Mouse (Mus musculus): ENCODE results near the gene Cmtm1. TPM values are rescaled to one million over a fixed set of nuclear protein-coding genes. Genes with fewer than 3 reads are reported as not detected.

Gene Cmtm1
- total RNA-seq, 1 experiment: not detected

GRCm38 (mm10) chr8:104247908-104248275 is 62.1 kb downstream of the Cmtm1 start:
- H3K27ac ChIP-seq (ENCODE audit: insufficient read depth, low read depth, low read length, poor library complexity, severe bottlenecking): no peak overlapping the region
- DNase-seq (ENCODE audit: low read depth, low spot score): no peak
- peak overlapping the region; percentile 87 for H3K9ac ChIP-seq (ENCODE audit: insufficient read depth, low read depth, low read length, poor library complexity, severe bottlenecking)
- no peak for TF ChIP-seq CHD2 (IDR thresholded peaks at IDR 0.05; ENCODE audit: low read depth, low read length)
- no peak for TF ChIP-seq HCFC1 (IDR thresholded peaks at IDR 0.05; ENCODE audit: borderline replicate concordance, insufficient read depth, low read length)
- TF ChIP-seq ZC3H11A (IDR thresholded peaks at IDR 0.05; ENCODE audit: borderline replicate concordance, low read depth, low read length): no peak
- TF ChIP-seq ZNF384 (IDR thresholded peaks at IDR 0.05; ENCODE audit: low read depth, low read length): no peak
- TF ChIP-seq MAFK (IDR thresholded peaks at IDR 0.05; ENCODE audit: insufficient read depth, low read depth, low read length): no peak
- H3K4me1 ChIP-seq (ENCODE audit: control insufficient read depth in 2 of 2, insufficient read depth in 2 of 2, low read length in 2 of 2, poor library complexity in 1 of 2): peaks cover 0 to 6% of the 10 kb centered on the region in 2 experiments; a peak in 1 of 4 replicates
- in situ Hi-C loops (cut with MboI; ENCODE audit: low sequenced_read_pairs in 2 of 2, unreplicated experiment in 2 of 2): no loop called here
- H3K4me3 ChIP-seq (ENCODE audit: insufficient read depth in 1 of 2, low read depth in 1 of 2, low read length in 2 of 2, poor library complexity in 1 of 2, severe bottlenecking in 1 of 2): peak overlapping the region; percentile 96 to 97
- no peaks in the 10 kb centered on the region for H3K9me3 ChIP-seq (ENCODE audit: control insufficient read depth, insufficient read depth, low read depth, low read length)
- H3K36me3 ChIP-seq (ENCODE audit: control insufficient read depth, insufficient read depth, low read length, poor library complexity, severe bottlenecking): peaks cover 3% of the 10 kb centered on the region; the same call in 1 of the 2 replicates

GRCm38 (mm10) chr8:104247054-104247907 is 62.7 kb downstream of the Cmtm1 start:
- no peak overlapping the region for H3K27ac ChIP-seq (ENCODE audit: insufficient read depth, low read depth, low read length, poor library complexity, severe bottlenecking)
- in situ Hi-C loops (cut with MboI; ENCODE audit: low sequenced_read_pairs in 2 of 2, unreplicated experiment in 2 of 2): no loop called here

GRCm38 (mm10) chr8:104246621-104247020 is 63.3 kb downstream of the Cmtm1 start:
- in situ Hi-C loops (cut with MboI; ENCODE audit: low sequenced_read_pairs in 2 of 2, unreplicated experiment in 2 of 2): no loop called here
- no peak for TF ChIP-seq ZC3H11A (IDR thresholded peaks at IDR 0.05; ENCODE audit: borderline replicate concordance, low read depth, low read length)
- no peak for TF ChIP-seq ZNF384 (IDR thresholded peaks at IDR 0.05; ENCODE audit: low read depth, low read length)
- no peak for TF ChIP-seq MAFK (IDR thresholded peaks at IDR 0.05; ENCODE audit: insufficient read depth, low read depth, low read length)
- TF ChIP-seq HCFC1 (IDR thresholded peaks at IDR 0.05; ENCODE audit: borderline replicate concordance, insufficient read depth, low read length): no peak
- no peak for TF ChIP-seq CHD2 (IDR thresholded peaks at IDR 0.05; ENCODE audit: low read depth, low read length)
- Histone ChIP-seq H3K9me3 (ENCODE audit: control insufficient read depth, insufficient read depth, low read depth, low read length) (no peaks in the 10 kb centered on the region), H3K36me3 (ENCODE audit: control insufficient read depth, insufficient read depth, low read length, poor library complexity, severe bottlenecking) (peaks cover 9% of the 10 kb centered on the region; the same call in 1 of the 2 replicates), H3K4me1 (ENCODE audit: control insufficient read depth in 2 of 2, insufficient read depth in 2 of 2, low read length in 2 of 2, poor library complexity in 1 of 2) (peaks cover 0 to 6% of the 10 kb centered on the region in 2 experiments; a peak in 1 of 4 replicates), H3K27ac (ENCODE audit: insufficient read depth, low read depth, low read length, poor library complexity, severe bottlenecking) (no peak overlapping the region), H3K9ac (ENCODE audit: insufficient read depth, low read depth, low read length, poor library complexity, severe bottlenecking) (no peak overlapping the region), H3K4me3 (ENCODE audit: insufficient read depth in 1 of 2, low read depth in 1 of 2, low read length in 2 of 2, poor library complexity in 1 of 2, severe bottlenecking in 1 of 2) (no peak overlapping the region)
- DNase-seq (ENCODE audit: low read depth, low spot score): no peak

More at GRCm38 (mm10) chr8:104247054-104247907, 62.7 kb downstream of the Cmtm1 start:
- DNase-seq (ENCODE audit: low read depth, low spot score): no peak
- peak overlapping the region; percentile 96 to 97 for H3K4me3 ChIP-seq (ENCODE audit: insufficient read depth in 1 of 2, low read depth in 1 of 2, low read length in 2 of 2, poor library complexity in 1 of 2, severe bottlenecking in 1 of 2)
- no peak for TF ChIP-seq MAFK (IDR thresholded peaks at IDR 0.05; ENCODE audit: insufficient read depth, low read depth, low read length)
- no peak for TF ChIP-seq CHD2 (IDR thresholded peaks at IDR 0.05; ENCODE audit: low read depth, low read length)
- TF ChIP-seq HCFC1 (IDR thresholded peaks at IDR 0.05; ENCODE audit: borderline replicate concordance, insufficient read depth, low read length): no peak
- no peak for TF ChIP-seq ZNF384 (IDR thresholded peaks at IDR 0.05; ENCODE audit: low read depth, low read length)
- no peak for TF ChIP-seq ZC3H11A (IDR thresholded peaks at IDR 0.05; ENCODE audit: borderline replicate concordance, low read depth, low read length)
- peaks cover 8% of the 10 kb centered on the region; the same call in 1 of the 2 replicates for H3K36me3 ChIP-seq (ENCODE audit: control insufficient read depth, insufficient read depth, low read length, poor library complexity, severe bottlenecking)
- peaks cover 0 to 6% of the 10 kb centered on the region in 2 experiments; a peak in 1 of 4 replicates for H3K4me1 ChIP-seq (ENCODE audit: control insufficient read depth in 2 of 2, insufficient read depth in 2 of 2, low read length in 2 of 2, poor library complexity in 1 of 2)
- H3K9me3 ChIP-seq (ENCODE audit: control insufficient read depth, insufficient read depth, low read depth, low read length): no peaks in the 10 kb centered on the region
- peak overlapping the region; percentile 87; the same call in 1 of the 2 replicates for H3K9ac ChIP-seq (ENCODE audit: insufficient read depth, low read depth, low read length, poor library complexity, severe bottlenecking)

Other genes with a start within 250 kb of the Cmtm1 start
- gene Cdh5, start 208.5 kb downstream of the Cmtm1 start, total RNA-seq (2012; rRNA removed): 0.16 and 2.0 TPM in 2 replicates
- 0.09 and 0.11 TPM in 2 replicates for gene Bean1, start 139.7 kb downstream of the Cmtm1 start, total RNA-seq (2012; rRNA removed)
- 8.7 and 9.8 TPM in 2 replicates for gene Tk2, start 61.6 kb downstream of the Cmtm1 start, total RNA-seq (2012; rRNA removed)
- 33.0 and 42.7 TPM in 2 replicates for gene Cklf, start 59.3 kb downstream of the Cmtm1 start, total RNA-seq (2012; rRNA removed)
- gene Cmtm2a, start 17.0 kb downstream of the Cmtm1 start, total RNA-seq (2012; rRNA removed): not detected in 2 replicates
- gene Gm45711, start 64 bp downstream of the Cmtm1 start, total RNA-seq (2012; rRNA removed): not detected in 2 replicates
- not detected in 2 replicates for gene Gm11020, start 11.4 kb upstream of the Cmtm1 start, total RNA-seq (2012; rRNA removed)
- gene Cmtm2b, start 12.1 kb upstream of the Cmtm1 start, total RNA-seq (2012; rRNA removed): not detected in 2 replicates
- 8.0 and 12.6 TPM in 2 replicates for gene Cmtm3, start 29.3 kb upstream of the Cmtm1 start, total RNA-seq (2012; rRNA removed)
- 20.5 and 21.3 TPM in 2 replicates for gene Cmtm4, start 85.7 kb upstream of the Cmtm1 start, total RNA-seq (2012; rRNA removed)
- 27.5 and 28.9 TPM in 2 replicates for gene Dync1li2, start 132.9 kb upstream of the Cmtm1 start, total RNA-seq (2012; rRNA removed)
- 0.26 and 0.45 TPM in 2 replicates for gene Terb1, start 199.8 kb upstream of the Cmtm1 start, total RNA-seq (2012; rRNA removed)
- gene Nae1, start 224.5 kb upstream of the Cmtm1 start, total RNA-seq (2012; rRNA removed): 29.9 and 42.8 TPM in 2 replicates
- gene Car7, start 224.5 kb upstream of the Cmtm1 start, total RNA-seq (2012; rRNA removed): 0.90 and 1.1 TPM in 2 replicates

Data from ES-E14 (cell line).